ENCODE assay signal across 7 mouse cellular contexts in genomic region chr7:79228471-79228870, GRCm38 (mm10). TPM values are rescaled to one million over a fixed set of nuclear protein-coding genes. Genes with fewer than 3 reads are reported as not detected.
A peak's percentile ranks its signal among the peaks of the same experiment; 100 is the strongest.
DNase-seq lines count a peak whose midpoint lies in the region; ATAC-seq lines count a peak whose summit lies in the region.

No protein-coding gene starts in this region.

- H3K9me3 ChIP-seq in intestine, embryonic 14.5 days (ENCODE audit: control insufficient read depth, low read length), result no peaks in the 10 kb centered on the region

- H3K9ac ChIP-seq in intestine, embryonic 14.5 days (ENCODE audit: low read length), result no peak overlapping the region

- H3K27ac ChIP-seq in intestine, embryonic 14.5 days (ENCODE audit: low read depth), result no peak overlapping the region

- intact Hi-C loops in left cerebral cortex, postnatal 10 days (cut with DNase I), result loop anchor here (5.0 kb wide), 2 partner anchors 86 to 301 kb away; no protein-coding TSS in a partner anchor

- no peaks in the 10 kb centered on the region for H3K36me3 ChIP-seq in intestine, embryonic 14.5 days (ENCODE audit: control insufficient read depth, insufficient read depth, low read length)

- H3K27me3 ChIP-seq in intestine, embryonic 14.5 days (replicated peaks; ENCODE audit: control insufficient read depth, insufficient read depth, low read length), result no peaks in the 10 kb centered on the region

- WGBS in intestine, embryonic 14.5 days, result 25% methylated on average over 9 of the region's 9 CpGs

- no peak overlapping the region for H3K4me2 ChIP-seq in intestine, embryonic 14.5 days (ENCODE audit: low read length)

- H3K4me1 ChIP-seq in intestine, embryonic 14.5 days (replicated peaks; ENCODE audit: control insufficient read depth, insufficient read depth, low read length), result no peaks in the 10 kb centered on the region

- peak; percentile 86 for DNase-seq in ZHBTc4 (ENCODE audit: low read depth, low spot score)
- DNase-seq in cerebellum, postnatal 10 days, result peak; percentile 91 to 94
- peak; percentile 80 for DNase-seq in gastrocnemius, adult 18-20 months (ENCODE audit: low spot score)
- DNase-seq in intestine, embryonic 14.5 days (ENCODE audit: low spot score), result peak; percentile 93
- DNase-seq in left cerebral cortex, postnatal 10 days (ENCODE audit: extremely low spot score in 1 of 2, low spot score in 2 of 2), result peak; percentile 55 to 78
- peak; percentile 69 for DNase-seq in mesoderm, embryonic 11.5 days (ENCODE audit: low read depth, low spot score)
- DNase-seq in skeletal muscle tissue, adult 2 months (ENCODE audit: low read depth, low spot score), result peak; percentile 32

- no peak overlapping the region for H3K4me3 ChIP-seq in intestine, embryonic 14.5 days (ENCODE audit: low read depth, low read length)

- ATAC-seq in intestine, embryonic 14.5 days (replicated peaks; ENCODE audit: low FRiP score, low TSS enrichment, low read depth), result peak; percentile 67

RNA-seq across cellular contexts. Expression of gene Abhd2, which starts 44.5 kb away (rescaled TPM):
- total RNA-seq in gastrocnemius, adult 18-20 months (2021), result 1 to 10 TPM; 3.8 to 4.7 TPM
- 14.6 and 15.2 TPM in 2 replicates for polyA plus RNA-seq in intestine, embryonic 14.5 days (2014; fragmentation: Nextera tagmentation; extraction: Ambion mirVana)
- 100 to 1,000 TPM; 121 to 124 TPM for total RNA-seq in left cerebral cortex, postnatal 10 days (2021)

Comparison
In these comparisons a context has a peak if more than half of its experiments do, and no peak if none do; other contexts are left out.
1. DNase-seq: peak in every context shown above with its lines; median percentile 93 in intestine, embryonic 14.5 days; 92 in cerebellum, postnatal 10 days; 86 in ZHBTc4; 80 in gastrocnemius, adult 18-20 months; 69 in mesoderm, embryonic 11.5 days; 66 in left cerebral cortex, postnatal 10 days; 32 in skeletal muscle tissue, adult 2 months.
2. RNA of gene Abhd2, which starts 44.5 kb away (total RNA-seq): 121 to 124 TPM in left cerebral cortex, postnatal 10 days; 3.8 to 4.7 TPM in gastrocnemius, adult 18-20 months; every median in the first group is over 10 times any median in the second.